Comparison of ENCODE assay signal across 8 mouse cellular contexts in genomic region chr5:54264867-54265434, GRCm38 (mm10).
DNase-seq lines count a peak whose midpoint lies in the region; ATAC-seq and TF ChIP-seq lines count a peak whose summit lies in the region.

No protein-coding gene starts in this region.

- H3K27me3 ChIP-seq in lung, embryonic 16.5 days (ENCODE audit: control insufficient read depth, insufficient read depth, low read depth, low read length), result no peaks in the 10 kb centered on the region
- H3K27me3 ChIP-seq in hindbrain, embryonic 13.5 days, result no peaks in the 10 kb centered on the region
- no peaks in the 10 kb centered on the region for H3K27me3 ChIP-seq in midbrain, postnatal 0 days (ENCODE audit: insufficient read depth, low read length)

- ATAC-seq in lung, embryonic 16.5 days (ENCODE audit: low read depth), result peak; percentile 83; the same call in 1 of the 2 replicates
- ATAC-seq in hindbrain, embryonic 13.5 days (ENCODE audit: low FRiP score), result peak; percentile 73; the same call in 1 of the 2 replicates
- ATAC-seq in midbrain, postnatal 0 days (ENCODE audit: low FRiP score), result 0 out of 2 replicates have a peak, but pooled peaks have one; percentile 58

- no peak overlapping the region for H3K9ac ChIP-seq in lung, embryonic 16.5 days (ENCODE audit: low read length)
- H3K9ac ChIP-seq in hindbrain, embryonic 13.5 days, result no peak overlapping the region
- H3K9ac ChIP-seq in midbrain, postnatal 0 days (replicated peaks; ENCODE audit: low read length, poor library complexity, severe bottlenecking), result no peak overlapping the region

- no peak for TF ChIP-seq CTCF in midbrain, postnatal 0 days (IDR thresholded peaks at IDR 0.05)

- H3K4me1 ChIP-seq in lung, embryonic 16.5 days (replicated peaks; ENCODE audit: control insufficient read depth, insufficient read depth, low read length), result no peaks in the 10 kb centered on the region
- H3K4me1 ChIP-seq in hindbrain, embryonic 13.5 days (replicated peaks), result peaks cover 8% of the 10 kb centered on the region
- H3K4me1 ChIP-seq in midbrain, postnatal 0 days (ENCODE audit: insufficient read depth, low read length), result no peaks in the 10 kb centered on the region

- no peaks in the 10 kb centered on the region for H3K9me3 ChIP-seq in lung, embryonic 16.5 days (ENCODE audit: control insufficient read depth, low read length)
- H3K9me3 ChIP-seq in hindbrain, embryonic 13.5 days, result no peaks in the 10 kb centered on the region
- H3K9me3 ChIP-seq in midbrain, postnatal 0 days (ENCODE audit: low read length), result no peaks in the 10 kb centered on the region

- H3K27ac ChIP-seq in lung, embryonic 16.5 days (ENCODE audit: low read length), result no peak overlapping the region
- no peak overlapping the region for H3K27ac ChIP-seq in hindbrain, embryonic 13.5 days
- H3K27ac ChIP-seq in midbrain, postnatal 0 days (ENCODE audit: low read depth, low read length), result no peak overlapping the region

- peak overlapping the region; percentile 13; the same call in 1 of the 2 replicates for H3K4me3 ChIP-seq in lung, embryonic 16.5 days (ENCODE audit: low read length)
- H3K4me3 ChIP-seq in hindbrain, embryonic 13.5 days, result no peak overlapping the region
- no peak overlapping the region for H3K4me3 ChIP-seq in midbrain, postnatal 0 days (ENCODE audit: low read depth, low read length)

- no peaks in the 10 kb centered on the region for H3K36me3 ChIP-seq in lung, embryonic 16.5 days (ENCODE audit: control insufficient read depth, insufficient read depth, low read length)
- no peaks in the 10 kb centered on the region for H3K36me3 ChIP-seq in hindbrain, embryonic 13.5 days
- no peaks in the 10 kb centered on the region for H3K36me3 ChIP-seq in midbrain, postnatal 0 days (ENCODE audit: insufficient read depth, low read length)

- DNase-seq in embryo, embryonic 10 days (ENCODE audit: low spot score), result peak; percentile 46
- DNase-seq in embryo, embryonic 9.5 days (ENCODE audit: extremely low spot score), result no peak
- no peak for DNase-seq in lung, postnatal 14 days
- peak; percentile 80 for DNase-seq in midbrain, postnatal 0 days (ENCODE audit: low spot score)
- no peak for DNase-seq in testis, postnatal 10 days (ENCODE audit: low spot score)
- DNase-seq in layer of hippocampus, adult 11-12 months (ENCODE audit: low spot score), result no peak

- WGBS in lung, embryonic 16.5 days, result 11% methylated on average over 9 of the region's 9 CpGs
- 27% methylated on average over 9 of the region's 9 CpGs for WGBS in hindbrain, embryonic 13.5 days
- WGBS in midbrain, postnatal 0 days, result 26% methylated on average over 9 of the region's 9 CpGs

- H3K4me2 ChIP-seq in lung, embryonic 16.5 days (ENCODE audit: low read depth, low read length), result peak overlapping the region; percentile 36
- 0 out of 2 replicates have a peak overlapping the region, but pooled peaks have one; percentile 10 for H3K4me2 ChIP-seq in hindbrain, embryonic 13.5 days
- no peak overlapping the region for H3K4me2 ChIP-seq in midbrain, postnatal 0 days (ENCODE audit: low read depth, low read length, poor library complexity, severe bottlenecking)

Comparison
In these comparisons a context has a peak if more than half of its experiments do, and no peak if none do; other contexts are left out.
1. DNase-seq: peak in embryo, embryonic 10 days (single experiment) and midbrain, postnatal 0 days (single experiment); none in embryo, embryonic 9.5 days (single experiment), lung, postnatal 14 days (single experiment), testis, postnatal 10 days (single experiment) and layer of hippocampus, adult 11-12 months (single experiment).
2. Peak in every context shown above with its lines, with median percentiles within 50 percentile points of each other: ATAC-seq.